Comparison of ENCODE assay signal across 12 mouse cellular contexts in genomic region chr4:109134955-109135354, GRCm38 (mm10).
"Had no signal": no experiment of that assay in that cellular context is flagged by ENCODE, and none has a peak within 500 bp of the region (broad histone marks: within the 10 kb centered on the region; RNA-seq: fewer than 3 reads in every experiment).

No protein-coding gene starts in this region.

- H3K4me1 ChIP-seq: midbrain, embryonic 13.5 days; neural tube, embryonic 12.5 days had no signal

- H3K27me3 ChIP-seq: liver, embryonic 15.5 days; midbrain, embryonic 13.5 days; neural tube, embryonic 12.5 days had no signal

- DNase-seq: kidney, postnatal 25 days; lung, adult 2 months; lung, postnatal 36 days; right cerebral cortex, postnatal 4 days; thymus, postnatal 36 days had no signal

- H3K4me2 ChIP-seq: liver, embryonic 11.5 days; liver, embryonic 15.5 days; midbrain, embryonic 13.5 days; neural tube, embryonic 12.5 days had no signal

- H3K36me3 ChIP-seq: liver, embryonic 15.5 days had no signal

- ATAC-seq: lung, postnatal 0 days; midbrain, embryonic 13.5 days had no signal

- H3K9me3 ChIP-seq: limb, embryonic 10.5 days; liver, embryonic 15.5 days; midbrain, embryonic 13.5 days; neural tube, embryonic 12.5 days had no signal

- H3K9ac ChIP-seq: liver, embryonic 15.5 days; midbrain, embryonic 13.5 days; neural tube, embryonic 12.5 days had no signal

- H3K4me3 ChIP-seq: left cerebral cortex, adult 2 months; limb, embryonic 10.5 days; liver, embryonic 15.5 days; midbrain, embryonic 13.5 days; neural tube, embryonic 12.5 days had no signal

- H3K27ac ChIP-seq: left cerebral cortex, adult 2 months; limb, embryonic 10.5 days; liver, embryonic 15.5 days; midbrain, embryonic 13.5 days; neural tube, embryonic 12.5 days had no signal
